Mouse (Mus musculus) adrenal gland, postnatal 10 days (tissue): ENCODE data around the gene Lcorl. TPM values are rescaled to one million over a fixed set of nuclear protein-coding genes. Genes with fewer than 3 reads are reported as not detected.

ENCODE experiments used
- DNase-seq: peaks from one replicate; pipeline ENCODE4 v3.0.0; 2021; ENCODE audit warnings: mixed read lengths
- long read RNA-seq, 2 experiments: library from polyadenylated mRNA; stranded (forward); transcript quantifications; one replicate each; pipeline ENCODE4 v2.0.0; 2021
- total RNA-seq, 2 experiments: library from RNA; stranded (reverse); gene quantifications; 2 replicates each; pipeline ENCODE4 v1.2.3; 2021

The Lcorl gene
- 10 to 100 TPM; 24.4 to 28.7 TPM for total RNA-seq
- long read RNA-seq, experiment 1, full-length matches to known transcripts = 2 of 4 reads
- long read RNA-seq, experiment 1, partial matches to known transcripts = 0 of 4 reads
- long read RNA-seq, experiment 1, other reads (novel, unspliced or antisense) = 2 of 4 reads
- long read RNA-seq, experiment 2, full-length matches to known transcripts = 1 of 4 reads
- long read RNA-seq, experiment 2, partial matches to known transcripts = 0 of 4 reads
- long read RNA-seq, experiment 2, other reads (novel, unspliced or antisense) = 3 of 4 reads

DNA sequence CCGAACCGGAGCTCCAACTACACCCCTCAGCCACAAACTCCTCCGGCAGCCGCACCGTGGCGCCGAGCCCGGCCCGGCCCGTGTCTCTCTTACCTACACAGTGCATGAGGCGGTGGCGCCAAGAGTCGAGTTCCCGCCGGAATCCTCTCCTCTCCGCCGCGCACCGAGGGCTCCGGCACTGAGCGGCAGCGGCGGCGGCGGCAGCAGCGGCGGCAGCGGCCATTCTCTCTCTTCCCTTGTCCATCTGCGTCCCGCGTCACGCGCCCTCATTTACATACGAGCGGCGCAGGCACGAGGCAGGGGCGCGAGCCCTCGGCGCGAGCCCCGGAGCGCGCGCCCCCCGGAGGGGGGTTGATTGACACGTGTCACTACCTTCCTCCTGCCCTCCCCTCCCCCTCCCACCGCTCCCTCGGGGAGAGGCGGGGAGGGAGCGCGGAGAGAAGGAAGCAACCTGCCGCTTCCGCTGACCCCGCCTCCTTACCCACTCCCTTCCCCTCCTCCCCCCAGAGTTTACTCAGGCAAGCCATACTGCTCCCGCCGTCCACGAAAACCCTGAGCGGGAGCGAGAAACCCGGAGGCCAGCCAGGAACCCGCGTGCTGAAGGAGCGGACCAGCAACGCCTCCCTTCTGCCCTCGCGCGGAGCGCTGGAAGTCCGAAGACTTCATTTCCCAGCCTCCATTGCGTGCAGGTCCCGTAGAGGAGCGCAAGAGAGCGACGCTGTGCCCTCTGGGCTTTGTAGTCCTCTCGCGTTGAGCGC is at the start of gene Lcorl:
Gene Lcorl (minus strand): TSS at position 362 of the 758 bp plus-strand sequence.
- peak; percentile 95 for DNase-seq

DNA sequence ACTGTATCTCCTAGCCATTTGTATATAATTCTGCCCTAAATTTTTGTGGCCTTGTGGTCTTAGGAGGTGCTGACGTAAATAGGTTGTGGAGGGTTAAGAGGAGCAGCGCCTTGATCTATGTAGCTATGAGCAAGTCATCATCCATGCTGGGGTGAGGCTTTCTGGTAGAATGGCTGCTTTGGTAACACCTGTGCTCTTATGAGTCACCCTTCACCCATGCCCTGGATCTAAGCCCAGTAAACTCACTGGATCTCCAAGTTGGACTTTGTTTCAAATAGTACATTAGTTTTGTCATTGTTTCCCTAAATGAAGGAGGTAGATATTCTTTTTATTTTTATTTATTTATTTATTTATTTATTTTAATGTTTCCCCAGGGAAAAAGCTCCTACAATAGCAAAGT is 47.3 kb upstream of the Lcorl start:
- DNase-seq = no peak

DNA sequence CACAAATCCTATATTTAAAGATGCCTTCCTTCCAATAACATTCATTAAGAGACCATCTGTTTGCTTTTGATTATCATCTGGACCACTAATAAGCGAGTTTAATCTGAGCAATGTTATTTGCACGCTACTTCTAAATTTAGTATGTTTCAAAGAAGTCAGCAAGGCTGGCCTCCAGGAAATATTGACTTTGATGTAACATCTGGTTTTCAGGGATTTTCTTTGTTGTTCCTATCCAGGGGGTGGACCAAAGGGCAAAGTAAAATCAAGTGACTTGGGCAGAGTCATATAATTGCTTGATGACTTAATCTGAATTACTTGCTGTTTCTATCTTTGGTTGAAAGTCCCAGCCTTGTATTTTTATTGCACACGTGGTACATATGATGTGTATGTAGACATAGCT is 45.8 kb upstream of the Lcorl start:
- no peak for DNase-seq

DNA sequence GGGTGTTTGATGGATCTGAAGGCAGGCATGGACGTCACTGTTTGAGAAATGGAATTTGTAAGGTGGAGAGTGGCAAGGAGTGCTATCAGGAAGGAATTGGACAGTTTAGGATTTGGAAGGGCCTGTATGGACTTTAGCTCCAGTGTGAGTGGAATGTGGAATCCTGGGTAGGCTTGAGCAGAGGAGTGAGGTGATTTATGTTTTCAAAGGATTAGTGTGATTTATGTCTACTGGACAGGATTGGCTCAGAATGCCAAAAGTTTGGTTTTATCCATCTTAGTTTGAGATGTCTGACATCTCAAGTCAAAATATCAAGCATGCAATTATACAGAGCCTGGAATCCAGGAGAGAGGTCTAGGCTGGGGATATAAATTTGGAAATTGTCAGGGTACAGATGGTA is 37.9 kb upstream of the Lcorl start:
- DNase-seq = no peak

DNA sequence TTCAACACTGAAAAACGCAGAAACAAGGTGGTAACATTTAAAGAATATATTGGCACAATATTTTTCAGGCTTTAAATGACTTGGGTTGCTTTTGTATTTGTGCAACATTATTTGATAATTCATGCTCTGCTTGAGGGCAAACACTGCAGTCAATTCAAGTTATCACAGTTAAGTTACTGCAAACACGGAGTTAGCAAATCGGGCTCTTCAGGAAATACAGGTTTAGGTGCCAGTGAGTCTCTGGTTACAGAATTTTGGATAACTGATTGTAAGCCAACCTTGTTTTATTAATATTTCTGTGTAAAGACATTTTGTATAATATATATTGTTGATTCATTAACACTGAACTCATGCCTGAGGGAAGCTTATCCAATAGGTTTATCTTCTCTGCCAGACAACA is 36.3 kb upstream of the Lcorl start:
- DNase-seq = no peak

DNA sequence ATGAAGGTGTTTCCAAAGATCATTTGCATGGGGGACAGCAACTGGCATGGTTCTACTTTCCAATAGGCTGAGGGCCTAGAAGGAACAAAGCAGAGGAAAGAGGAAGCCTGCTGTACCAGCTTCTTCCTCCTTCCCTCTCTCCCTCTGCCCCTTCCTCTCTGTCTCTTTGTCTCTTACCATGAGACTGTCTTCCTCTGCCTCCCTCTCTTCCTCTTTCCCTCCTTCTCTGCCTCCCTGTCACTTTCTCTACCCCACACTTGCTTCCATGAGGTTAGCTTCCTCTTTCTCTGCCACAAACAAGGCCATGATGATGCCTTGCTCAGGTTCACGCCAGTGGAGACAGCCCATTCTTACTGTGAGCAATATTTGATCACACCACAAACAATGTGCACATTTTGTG is 18.9 kb upstream of the Lcorl start:
- no peak for DNase-seq

DNA sequence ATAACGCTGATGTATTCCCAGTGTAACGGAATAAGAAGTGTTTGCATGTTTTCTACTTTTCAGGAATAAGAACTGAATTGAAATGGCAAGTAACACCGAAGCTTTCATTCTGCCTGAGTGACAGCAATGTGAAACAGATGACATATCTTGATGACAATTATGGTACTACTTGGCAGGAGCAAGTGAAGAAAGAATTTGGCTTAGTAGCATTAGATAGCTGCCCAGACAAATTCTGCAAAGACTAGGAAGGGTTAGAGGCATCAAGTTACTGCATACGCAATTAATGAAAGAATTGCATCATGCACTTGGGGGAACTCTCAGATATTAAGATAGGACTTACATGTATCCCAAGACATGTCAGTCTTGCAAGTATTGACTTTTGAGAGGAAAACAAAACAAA is 18.1 kb upstream of the Lcorl start:
- no peak for DNase-seq

DNA sequence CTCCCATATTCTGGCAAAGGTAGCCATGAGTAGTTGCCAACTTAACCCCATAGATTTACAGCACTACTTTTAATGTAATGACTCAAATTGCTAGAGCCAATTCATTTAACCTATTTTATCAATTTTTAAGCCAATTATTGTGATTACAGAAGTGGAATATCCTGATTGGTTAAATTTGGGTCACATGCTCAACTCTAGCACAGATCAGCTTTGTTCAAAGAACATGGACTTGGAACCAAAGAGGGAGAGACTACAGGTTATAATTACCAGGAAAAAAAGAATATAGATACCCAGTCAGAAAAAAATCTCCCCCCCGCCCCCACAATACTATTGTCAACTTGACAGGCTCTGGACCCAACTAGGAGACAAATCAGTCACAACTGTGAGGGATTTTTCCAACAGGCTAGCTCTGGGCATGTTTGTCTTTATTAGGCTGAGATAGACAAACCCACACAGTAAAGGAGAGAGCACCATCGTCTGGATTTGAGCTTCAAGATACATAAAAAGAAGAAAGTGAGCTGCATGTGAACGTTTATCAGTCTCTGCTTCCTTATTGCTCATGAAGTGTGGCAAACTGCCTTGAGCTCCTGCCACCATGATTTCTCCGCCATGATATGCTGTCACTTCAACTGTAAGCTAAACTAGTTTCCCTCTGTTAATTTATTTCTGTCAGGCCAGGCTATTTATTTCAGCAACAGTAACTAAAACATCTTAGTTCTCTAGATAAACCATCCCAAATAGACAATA is 17.0 kb upstream of the Lcorl start:
- DNase-seq = no peak

DNA sequence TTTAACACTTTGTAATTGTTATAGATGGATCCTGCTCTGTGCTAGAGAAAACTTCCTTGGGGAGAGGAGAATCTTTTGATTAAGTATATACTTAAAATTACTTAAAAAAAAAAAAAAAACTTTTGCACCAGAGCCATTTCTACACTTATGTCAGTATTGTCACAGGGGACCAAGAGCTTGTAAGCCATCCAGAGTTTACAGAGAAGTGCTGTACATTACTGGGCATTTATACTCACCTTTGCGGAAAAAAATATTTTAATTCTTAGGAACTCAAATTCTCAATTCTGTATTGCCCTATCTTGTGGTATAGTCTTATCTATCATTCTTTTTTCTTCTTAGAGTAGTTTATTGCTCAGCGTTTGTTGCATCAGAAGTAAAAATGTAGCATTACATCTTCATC is 953 bp upstream of the Lcorl start:
- DNase-seq = no peak

DNA sequence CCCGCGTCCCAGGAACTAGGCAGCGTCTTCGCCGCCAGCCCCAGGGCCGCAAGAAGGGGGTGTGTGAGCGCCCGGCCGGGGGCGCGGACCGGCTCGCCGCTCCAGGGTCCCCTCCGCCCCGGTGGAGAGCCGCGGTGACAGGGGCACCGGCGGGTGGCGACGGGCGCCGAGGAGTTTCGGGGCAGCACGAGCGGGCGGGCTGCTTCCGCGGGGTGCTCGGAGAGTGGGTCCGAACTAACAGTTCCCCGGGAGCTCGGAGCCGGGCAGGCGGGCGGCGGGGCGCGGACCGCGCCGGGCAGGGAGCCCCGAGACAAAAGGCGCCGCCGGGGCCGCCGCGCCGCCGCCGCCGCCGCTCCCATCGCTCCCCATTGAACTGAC is 550 bp downstream of the Lcorl start:
- DNase-seq = no peak

DNA sequence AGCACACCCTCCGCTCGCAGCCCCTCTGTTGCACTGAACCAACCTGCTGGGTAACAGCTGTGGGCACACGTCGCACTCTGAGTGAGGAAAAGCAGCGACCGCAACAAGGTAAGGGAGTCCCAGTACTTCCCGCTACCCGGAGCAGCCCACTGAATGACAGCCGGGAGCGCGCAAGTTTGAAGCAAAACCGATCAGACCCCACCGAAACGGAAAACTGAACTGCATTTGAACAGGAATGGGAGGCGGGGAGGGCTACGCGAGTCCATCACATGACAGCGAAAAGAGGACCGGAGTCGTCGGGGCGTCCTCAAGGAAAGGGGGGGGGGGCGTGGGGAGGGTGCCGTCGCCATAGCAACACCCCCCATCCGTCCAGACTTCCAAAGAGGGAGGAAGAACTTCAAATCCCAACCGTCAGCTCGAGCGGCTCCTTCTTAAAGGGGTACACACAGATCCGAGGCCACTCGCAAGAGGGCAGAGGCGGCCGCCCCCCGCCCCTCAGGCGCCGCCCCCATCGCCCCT is 1.1 kb downstream of the Lcorl start:
- DNase-seq = peak; percentile 68

DNA sequence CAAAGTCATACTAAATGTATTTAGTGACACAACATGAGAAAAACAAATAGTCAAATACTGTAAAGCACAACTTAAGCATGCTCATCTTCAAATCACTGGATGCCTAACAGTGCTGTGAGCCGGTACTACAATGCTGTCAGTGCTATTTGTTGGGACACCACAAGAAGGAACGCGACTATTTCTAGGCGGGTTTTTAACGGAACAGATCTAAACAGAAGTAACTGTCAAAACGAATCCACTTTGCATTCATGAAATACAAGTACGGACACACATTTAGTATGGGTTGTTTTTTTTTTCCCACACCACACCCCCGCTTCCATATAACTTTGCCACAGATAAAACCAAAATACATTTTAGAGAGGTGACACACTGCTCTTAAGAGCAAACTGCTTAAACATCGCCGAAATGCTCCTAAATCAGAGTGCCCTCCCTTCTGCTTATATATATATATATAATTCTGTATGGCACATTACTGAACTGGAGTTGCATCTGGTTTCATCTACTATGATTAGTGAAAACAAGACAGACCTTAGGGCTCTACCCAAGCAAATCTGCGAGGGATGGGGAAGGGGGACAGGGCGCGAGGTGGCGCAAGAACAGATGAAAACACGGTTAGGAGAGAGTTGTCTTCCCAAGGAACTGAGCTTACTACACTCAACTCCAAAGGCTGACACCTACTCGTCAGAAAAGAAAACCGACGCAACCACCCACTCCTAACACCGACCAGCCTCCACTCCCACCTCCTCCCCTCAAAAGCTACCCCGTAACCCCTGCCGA is 1.7 kb downstream of the Lcorl start:
- peak; percentile 60 for DNase-seq

DNA sequence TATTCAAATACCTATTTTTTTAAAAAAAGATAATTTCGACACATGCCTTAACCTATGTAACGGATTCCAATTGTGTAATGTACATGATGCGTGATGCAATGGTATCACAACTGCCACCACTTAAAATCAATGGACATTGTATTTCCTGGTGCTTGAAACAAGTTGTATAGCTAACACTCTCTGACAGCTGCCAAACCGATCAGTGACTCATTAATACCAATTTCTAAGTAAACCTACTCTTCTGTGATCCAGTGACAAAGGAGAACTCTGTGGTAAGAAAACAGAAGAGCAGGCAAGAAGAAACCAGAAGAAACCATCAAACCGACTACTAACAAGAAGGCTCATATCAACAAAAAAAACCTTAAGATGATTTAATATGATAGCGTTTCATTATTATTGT is 12.7 kb downstream of the Lcorl start:
- no peak for DNase-seq

DNA sequence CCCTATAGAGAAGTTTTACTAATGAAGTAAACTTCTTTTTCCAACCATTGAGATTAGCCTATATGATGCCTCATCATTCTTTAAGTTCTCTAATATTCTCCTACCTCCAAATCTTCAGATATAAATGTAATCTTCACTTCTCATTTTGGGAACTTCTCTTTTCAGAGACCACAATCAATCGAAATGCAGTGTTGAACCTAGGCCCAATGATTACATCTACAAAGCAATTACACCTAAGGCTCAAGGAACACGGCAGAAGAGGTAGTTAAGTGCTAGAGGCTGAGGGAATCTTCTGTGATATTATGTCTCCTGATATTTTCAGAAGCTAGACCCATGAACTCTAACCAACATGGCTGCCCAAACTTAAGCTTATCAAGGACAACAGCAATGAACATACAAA is 22.3 kb downstream of the Lcorl start:
- DNase-seq = no peak

DNA sequence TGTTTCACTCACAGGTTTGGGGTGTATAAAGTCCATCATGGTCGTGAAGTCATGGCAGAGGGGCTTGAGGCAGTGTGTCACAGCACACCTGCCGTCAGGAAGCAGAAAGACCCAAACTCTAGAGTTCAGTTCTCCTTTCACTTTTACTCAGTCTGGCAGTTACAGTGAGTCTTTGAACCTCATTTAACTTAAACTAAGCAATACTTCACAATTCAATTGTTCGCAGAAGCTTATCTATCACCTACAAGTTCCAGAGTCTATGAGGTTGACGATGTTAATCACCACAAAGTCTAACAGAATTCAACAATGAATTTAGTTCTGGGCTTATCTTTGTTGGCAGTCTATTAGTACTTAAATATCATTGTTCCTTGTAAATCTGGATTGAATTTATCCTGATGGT is 45.9 kb downstream of the Lcorl start:
- no peak for DNase-seq

DNA sequence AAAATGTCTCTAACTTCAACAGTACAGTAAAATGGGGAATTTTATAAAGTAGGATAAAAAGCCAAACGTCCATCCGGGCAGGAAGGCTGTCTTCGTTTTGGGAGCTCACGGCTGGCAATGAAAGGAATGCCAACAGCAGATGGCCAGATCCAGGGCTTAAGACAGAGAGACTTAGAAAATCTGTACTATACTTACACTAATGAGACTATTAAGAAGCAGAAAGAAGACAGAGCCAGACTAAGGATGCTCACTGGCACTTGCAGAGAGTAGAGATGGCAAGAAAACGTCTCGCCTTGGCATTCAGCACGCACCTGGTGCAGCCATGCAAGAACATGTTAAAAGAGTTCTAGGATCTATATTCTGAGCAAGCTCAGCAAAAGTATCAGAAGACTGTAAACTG is 65.6 kb downstream of the Lcorl start:
- no peak for DNase-seq

DNA sequence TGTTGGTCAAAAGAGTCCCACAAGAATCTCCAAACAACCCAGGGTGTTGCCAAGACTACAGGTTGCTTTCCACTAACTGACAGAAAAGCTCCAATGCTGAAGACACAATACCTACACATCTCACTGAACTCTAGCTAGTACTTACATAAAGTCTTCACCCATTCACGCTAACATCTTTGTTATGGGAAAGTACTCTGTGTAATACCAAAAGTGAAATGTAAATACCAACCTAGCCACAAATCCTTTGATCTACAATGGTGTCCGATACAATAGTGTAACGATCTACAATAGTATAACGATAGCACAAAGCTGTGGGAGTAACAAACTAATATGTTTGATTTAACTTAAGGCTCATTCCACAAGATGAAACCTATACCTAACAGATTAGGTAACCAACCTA is 67.2 kb downstream of the Lcorl start:
- DNase-seq = no peak

DNA sequence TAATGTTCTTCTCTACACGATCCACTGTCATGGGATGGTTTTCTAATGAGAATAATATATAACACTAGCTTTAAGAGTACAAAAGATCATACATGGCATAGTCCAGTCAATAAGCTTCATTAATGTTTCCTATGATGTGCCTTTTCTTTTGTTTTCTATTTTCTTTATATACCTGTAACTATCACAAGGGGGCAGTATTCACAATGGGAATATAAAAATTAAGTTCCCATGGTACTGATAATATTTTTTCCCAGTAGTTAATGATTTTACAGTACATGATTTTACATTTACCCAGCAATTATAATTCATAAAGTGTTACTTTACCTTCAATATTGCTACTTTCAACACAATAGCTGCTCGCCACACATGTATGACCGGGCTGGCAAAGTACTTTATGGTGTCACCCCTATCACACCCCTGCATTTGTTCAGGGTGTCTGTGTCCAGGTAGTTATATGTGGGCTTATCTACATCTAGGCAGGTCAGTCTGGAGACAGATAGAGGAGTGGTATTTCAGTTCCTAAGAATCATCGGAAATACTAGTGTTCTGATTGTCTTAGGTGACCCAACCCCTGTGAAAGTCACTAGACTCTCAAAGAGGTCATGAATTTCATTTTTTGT is 99.8 kb downstream of the Lcorl start:
- no peak for DNase-seq

DNA sequence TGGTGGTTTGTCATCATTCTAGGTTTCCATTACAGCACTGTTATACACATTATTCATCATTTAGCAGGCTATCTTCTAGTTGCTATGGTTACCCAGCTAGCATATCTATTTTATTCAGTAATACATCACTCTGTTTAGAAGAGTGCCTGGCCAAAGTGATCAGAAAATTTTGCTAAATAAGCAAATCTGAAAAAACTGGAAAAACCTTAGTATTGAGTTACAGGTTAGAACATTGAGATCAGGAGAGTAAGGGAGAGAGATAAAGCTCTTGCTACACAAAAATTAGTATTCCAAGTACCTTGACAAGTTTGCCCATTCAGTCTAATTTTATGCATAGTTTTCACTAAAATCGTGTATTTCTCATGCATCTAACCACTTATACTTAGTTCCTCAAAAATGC is 119.5 kb downstream of the Lcorl start:
- DNase-seq = no peak

DNA sequence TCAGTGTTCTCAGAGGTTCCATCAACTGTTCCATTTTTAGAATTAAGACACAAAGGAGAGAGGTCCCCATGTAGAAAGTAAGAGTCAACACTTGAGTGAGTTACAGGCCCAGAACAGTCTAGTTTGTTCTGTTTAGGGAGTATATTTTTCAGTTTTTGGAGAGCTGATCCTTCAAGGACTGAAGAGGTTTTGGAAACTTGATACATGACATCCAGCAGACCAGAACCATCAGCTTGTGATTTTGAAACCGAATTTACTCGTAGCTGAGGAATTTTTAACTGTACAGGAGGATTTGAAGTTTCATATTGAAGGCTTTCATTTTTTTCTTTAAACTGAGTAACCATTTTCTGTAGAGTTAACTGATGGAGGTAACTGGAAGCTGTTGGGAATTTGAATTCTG is 123.7 kb downstream of the Lcorl start:
- DNase-seq = no peak

DNA sequence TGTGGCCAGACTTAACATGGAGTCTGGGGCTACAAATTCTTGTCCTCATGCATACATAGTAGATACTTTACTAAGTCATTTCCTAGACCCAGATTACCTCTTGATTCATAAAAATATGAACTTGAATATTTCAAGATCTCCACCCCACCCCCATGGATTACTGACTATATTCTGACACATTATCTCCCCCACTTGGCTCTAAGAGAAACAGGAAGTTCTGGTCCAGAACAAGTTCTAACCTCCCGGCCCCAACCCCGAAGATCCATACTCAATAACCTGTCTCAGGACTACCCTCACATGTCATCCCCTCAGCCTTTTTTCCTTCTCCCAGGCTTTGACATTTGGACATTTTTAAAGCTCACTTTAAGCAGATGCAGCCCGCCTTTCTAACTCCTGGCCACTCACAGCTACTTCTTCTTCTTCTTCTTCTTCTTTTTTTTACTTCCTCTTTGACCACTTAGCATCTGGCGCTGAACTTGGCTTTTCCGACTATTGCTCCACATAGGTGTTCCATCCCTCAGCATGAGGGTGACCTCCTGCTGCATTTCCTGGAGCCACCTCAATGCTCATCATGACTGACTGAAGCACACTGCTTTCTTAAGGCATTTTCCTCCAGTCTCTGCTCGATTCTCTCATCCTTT is 138.4 kb downstream of the Lcorl start:
- DNase-seq = no peak
